Mouse (Mus musculus) olfactory bulb, adult 2 months (tissue): ENCODE measurements at regions not wholly inside any gene's neighbourhood (a gene's known extent, or its start where the extent isn't known, plus 50 kb on each side); places are given as distances from the start of the nearest gene placed in this dataset.

ENCODE experiments used
- H3K27ac ChIP-seq: fragments of 200-500 bp; 2 replicates; pipeline ENCODE4 v1.5.1; 2012; ENCODE audit warnings: low read depth, low read length; ENCODE audit not compliant: insufficient read depth
- H3K4me1 ChIP-seq: fragments of 200-500 bp; 2 replicates; pipeline ENCODE4 v1.6.1; 2012; ENCODE audit warnings: low read length; ENCODE audit not compliant: control insufficient read depth, insufficient read depth
- H3K4me3 ChIP-seq: fragments of 200-500 bp; 2 replicates; pipeline ENCODE4 v1.5.1; 2012; ENCODE audit warnings: mild to moderate bottlenecking, low read depth, low read length, moderate library complexity; ENCODE audit not compliant: insufficient read depth
- CTCF ChIP-seq: fragments of 200-500 bp; IDR thresholded peaks from 2 replicates; pipeline ENCODE4 v1.5.1; 2012; ENCODE audit warnings: low read depth, mild to moderate bottlenecking, low read length, moderate library complexity; ENCODE audit not compliant: insufficient read depth
- POLR2A ChIP-seq: fragments of 200-500 bp; IDR thresholded peaks from 2 replicates; pipeline ENCODE4 v1.6.1; 2012; ENCODE audit warnings: mild to moderate bottlenecking, low read depth, low read length, moderate library complexity; ENCODE audit not compliant: insufficient read depth
- WGBS: fragments of 180-500 bp; shearing (Covaris S2); methylation state at CpG from one replicate; pipeline ENCODE4 v1.1.7; 2018; 5-methylcytosine and 5-hydroxymethylcytosine counted together

DNA sequence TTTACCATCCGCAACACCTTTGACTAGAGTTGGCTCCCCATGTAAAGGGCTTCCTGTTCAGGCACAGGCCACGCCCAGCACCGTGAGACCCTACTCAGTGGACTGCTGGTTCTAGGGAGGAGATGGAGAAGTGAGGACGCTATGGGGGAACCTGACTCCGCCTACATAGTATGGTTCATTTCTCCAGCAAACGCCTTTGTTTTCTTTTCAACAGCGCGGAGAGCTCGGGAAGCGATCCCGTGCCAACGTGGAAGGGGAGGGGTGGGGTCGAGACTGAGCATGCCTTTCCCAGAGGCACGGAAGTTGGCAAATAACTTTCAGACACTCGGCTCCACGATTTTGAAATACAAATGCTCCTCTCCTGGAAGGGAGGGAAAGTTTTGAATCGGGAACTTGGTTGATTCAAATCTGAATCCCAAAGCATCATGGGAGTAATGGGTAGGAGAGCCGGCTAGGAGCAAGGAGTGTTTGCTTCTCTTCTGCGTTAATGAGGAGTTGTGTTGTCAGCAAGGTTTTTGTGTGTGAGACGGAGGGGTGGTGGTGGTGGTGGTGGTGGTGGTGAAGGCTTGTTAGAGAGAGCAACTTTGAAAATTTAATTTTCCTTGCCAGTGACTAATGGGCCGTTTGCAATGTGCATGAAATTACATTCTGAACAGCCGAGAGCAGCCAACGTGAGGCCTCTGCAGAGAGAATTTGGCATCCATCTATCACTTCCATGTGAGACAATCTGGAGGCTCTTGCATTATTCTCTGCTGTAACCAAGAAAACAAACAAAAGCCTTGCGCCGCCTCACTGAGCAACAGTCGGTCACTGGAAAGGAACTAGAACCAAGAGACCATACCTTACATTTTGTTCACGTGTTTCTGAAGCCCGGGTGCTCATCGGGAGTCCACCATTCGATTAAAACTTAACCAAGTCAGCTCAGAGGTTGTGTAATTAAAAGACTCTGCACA is 89.9 kb upstream of the Gm9887 start:
- WGBS = 13% methylated on average over 30 of the region's 30 CpGs
- TF ChIP-seq CTCF (no peak), POLR2A (no peak)
- Histone ChIP-seq H3K4me3 (peak overlapping the region; percentile 24), H3K4me1 (peaks cover 19% of the 10 kb centered on the region), H3K27ac (no peak overlapping the region)

GRCm38 (mm10) chr12:69460552-69461079 is 88.4 kb upstream of the Gm9887 start:
- 76% methylated on average over 3 of the region's 3 CpGs for WGBS
- no peak for TF ChIP-seq CTCF
- Histone ChIP-seq H3K4me1 (peaks cover 22% of the 10 kb centered on the region), H3K27ac (no peak overlapping the region), H3K4me3 (no peak overlapping the region)

DNA sequence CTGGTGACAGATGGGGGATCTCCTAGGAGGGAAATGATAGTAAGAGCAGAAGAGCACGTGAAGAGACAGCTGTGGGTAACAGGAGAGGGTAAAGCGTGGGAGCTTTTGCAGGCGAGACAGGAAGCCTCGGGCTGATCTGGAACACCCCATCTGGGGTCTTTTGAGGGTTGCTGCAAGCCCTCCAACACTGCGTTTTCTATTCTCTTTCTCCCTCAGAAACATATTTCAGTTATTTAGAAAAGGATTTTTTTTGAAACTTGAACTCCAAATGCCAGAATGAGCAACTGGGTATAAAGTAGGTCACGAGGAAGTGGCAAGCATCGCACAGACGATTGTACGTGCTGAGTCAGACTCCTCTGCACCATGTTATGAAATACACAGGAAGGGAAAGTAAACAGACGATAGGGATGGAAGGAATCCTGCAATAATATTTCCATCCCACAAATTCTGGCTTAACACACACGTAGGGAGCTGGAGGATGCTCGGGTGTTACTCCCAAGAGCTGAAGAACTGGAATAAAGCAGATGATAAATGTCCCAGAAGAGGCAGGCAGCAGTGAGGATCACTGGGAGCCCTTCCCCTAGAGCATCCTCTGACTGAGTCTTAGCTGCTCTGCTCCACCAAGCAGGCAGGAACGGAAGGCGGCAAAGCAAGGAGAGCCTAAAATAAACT is 86.0 kb upstream of the Gm9887 start:
- Histone ChIP-seq H3K4me3 (no peak overlapping the region), H3K27ac (peak overlapping the region; percentile 90), H3K4me1 (peaks cover 22% of the 10 kb centered on the region)
- TF ChIP-seq CTCF = no peak
- no peak for TF ChIP-seq POLR2A
- 20% methylated on average over 14 of the region's 14 CpGs for WGBS

GRCm38 (mm10) chr12:69456746-69457145 is 84.5 kb upstream of the Gm9887 start:
- no peak overlapping the region for H3K4me3 ChIP-seq
- no peak overlapping the region for H3K27ac ChIP-seq

GRCm38 (mm10) chr12:69456116-69456515 is 83.9 kb upstream of the Gm9887 start:
- H3K27ac ChIP-seq = no peak overlapping the region
- 93% methylated on average over 12 of the region's 12 CpGs for WGBS
- TF ChIP-seq CTCF = no peak
- TF ChIP-seq POLR2A = no peak
- peaks cover 15% of the 10 kb centered on the region for H3K4me1 ChIP-seq
- no peak overlapping the region for H3K4me3 ChIP-seq

More at GRCm38 (mm10) chr12:69456746-69457145, 84.5 kb upstream of the Gm9887 start:
- H3K4me1 ChIP-seq = peaks cover 17% of the 10 kb centered on the region
- TF ChIP-seq CTCF (no peak), POLR2A (no peak)
- WGBS = 81% methylated on average over 3 of the region's 3 CpGs

GRCm38 (mm10) chr12:69455566-69455965 is 83.3 kb upstream of the Gm9887 start:
- Histone ChIP-seq H3K27ac (no peak overlapping the region), H3K4me1 (peaks cover 15% of the 10 kb centered on the region), H3K4me3 (no peak overlapping the region)
- whole genome bisulfite sequencing = 85% methylated on average over 5 of the region's 5 CpGs
- TF ChIP-seq POLR2A (no peak), CTCF (no peak)

DNA sequence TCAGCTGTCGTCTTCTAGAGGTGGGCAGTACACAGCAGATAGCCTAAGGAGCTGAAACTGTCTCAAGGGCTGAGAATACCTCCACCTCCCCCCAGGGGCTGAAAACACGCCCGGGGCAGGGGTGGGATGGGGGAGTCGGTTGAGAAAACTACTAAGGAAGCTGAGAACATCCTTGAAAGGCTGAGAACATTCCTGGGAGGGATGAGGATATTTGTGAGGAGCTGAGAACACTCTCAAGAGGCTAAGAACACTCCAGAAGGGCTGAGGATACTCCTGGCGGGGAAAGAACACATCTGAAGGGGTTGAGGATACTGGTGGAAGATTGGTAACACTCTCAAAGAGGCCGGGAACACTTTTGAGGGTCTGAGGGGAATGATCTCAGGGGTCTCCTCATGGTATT is 81.3 kb upstream of the Gm9887 start:
- H3K27ac ChIP-seq = no peak overlapping the region
- TF ChIP-seq POLR2A (no peak), CTCF (no peak)
- H3K4me1 ChIP-seq = peaks cover 11% of the 10 kb centered on the region
- no peak overlapping the region for H3K4me3 ChIP-seq
- WGBS = 90% methylated on average over 6 of the region's 6 CpGs

GRCm38 (mm10) chr12:69452986-69453385 is 80.7 kb upstream of the Gm9887 start:
- TF ChIP-seq CTCF = no peak
- no peak for TF ChIP-seq POLR2A
- 95% methylated on average over 10 of the region's 10 CpGs for WGBS
- Histone ChIP-seq H3K4me1 (peaks cover 13% of the 10 kb centered on the region), H3K27ac (no peak overlapping the region), H3K4me3 (no peak overlapping the region)

DNA sequence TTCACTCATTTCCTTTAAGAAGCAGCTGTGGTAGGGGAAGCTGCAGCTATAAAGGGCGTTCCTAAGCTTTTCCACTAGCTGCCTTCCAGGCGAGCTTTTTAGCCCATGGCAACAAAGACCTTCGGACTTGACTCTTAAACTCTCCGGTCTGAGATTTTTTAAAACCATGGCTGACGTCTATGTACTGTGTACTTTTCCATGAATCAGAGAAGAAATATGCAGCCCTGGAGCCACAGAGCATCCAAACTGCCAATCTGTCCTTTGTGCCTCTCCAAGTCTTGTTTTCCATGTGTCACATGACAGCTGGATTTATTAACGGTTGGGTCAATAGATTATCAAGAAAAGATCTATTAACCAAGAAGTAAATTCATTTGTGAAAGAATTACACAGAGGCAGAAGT is 78.9 kb upstream of the Gm9887 start:
- no peak overlapping the region for H3K27ac ChIP-seq
- peaks cover 16% of the 10 kb centered on the region for H3K4me1 ChIP-seq
- no peak for TF ChIP-seq CTCF
- TF ChIP-seq POLR2A = no peak
- WGBS = 62% methylated on average over 6 of the region's 6 CpGs
- no peak overlapping the region for H3K4me3 ChIP-seq
